Mouse (Mus musculus) right cerebral cortex, postnatal 4 days (tissue): ENCODE measurements at regions not wholly inside any gene's neighbourhood (a gene's known extent, or its start where the extent isn't known, plus 50 kb on each side); places are given as distances from the start of the nearest gene placed in this dataset.

Experiments used
- DNase-seq: peaks from one replicate; pipeline ENCODE4 v3.0.0-alpha.2; 2022

DNA sequence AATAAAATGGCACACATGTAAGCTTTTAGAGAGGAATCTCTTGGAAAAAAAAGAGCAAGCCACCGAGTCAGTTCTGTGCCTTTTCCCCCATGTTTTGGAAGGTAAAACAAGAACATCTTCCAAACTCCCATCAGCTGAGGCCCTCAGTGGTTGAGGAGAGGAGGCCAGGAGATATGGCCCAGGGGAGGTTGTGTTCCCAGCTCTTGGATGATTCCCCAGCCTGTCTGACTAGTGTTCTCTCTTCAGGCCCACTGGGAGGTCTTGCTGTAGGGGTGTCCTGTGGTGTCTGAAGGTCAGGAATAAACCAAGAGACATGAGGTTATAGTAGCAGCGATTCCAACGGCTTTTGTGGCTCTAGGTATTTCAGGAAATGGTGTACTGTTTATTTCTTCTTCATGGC is 643.2 kb downstream of the Rnf144a start:
- DNase-seq = no peak

GRCm38 (mm10) chr12:25768644-25769043 is 646.4 kb downstream of the Rnf144a start:
- peak; percentile 18 for DNase-seq

DNA sequence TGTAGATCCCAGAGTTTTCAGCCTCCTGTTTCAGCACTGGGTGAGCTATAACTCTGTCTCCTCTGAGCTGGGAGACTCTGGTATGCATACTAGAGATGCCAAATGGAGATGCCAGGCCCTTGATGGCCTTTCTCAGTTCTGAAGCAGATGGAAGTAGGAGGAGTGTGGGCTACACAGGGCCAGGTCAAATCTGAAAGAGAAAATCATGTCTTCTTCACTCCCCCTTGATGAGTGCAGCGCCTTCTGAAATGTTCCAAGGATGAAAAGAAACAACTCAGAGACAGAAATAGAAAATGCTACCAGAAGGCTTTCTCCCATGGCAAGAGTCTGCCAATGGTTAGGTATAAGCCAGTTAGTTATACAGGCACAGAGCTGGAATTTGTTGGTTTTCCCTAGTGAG is 652.0 kb downstream of the Rnf144a start:
- no peak for DNase-seq

GRCm38 (mm10) chr12:25757014-25757413 is 658.0 kb downstream of the Rnf144a start:
- peak; percentile 11 for DNase-seq

- no peak for DNase-seq
Measured at GRCm38 (mm10) chr12:25733801-25734200, 636.9 kb upstream of the Id2 start.

DNA sequence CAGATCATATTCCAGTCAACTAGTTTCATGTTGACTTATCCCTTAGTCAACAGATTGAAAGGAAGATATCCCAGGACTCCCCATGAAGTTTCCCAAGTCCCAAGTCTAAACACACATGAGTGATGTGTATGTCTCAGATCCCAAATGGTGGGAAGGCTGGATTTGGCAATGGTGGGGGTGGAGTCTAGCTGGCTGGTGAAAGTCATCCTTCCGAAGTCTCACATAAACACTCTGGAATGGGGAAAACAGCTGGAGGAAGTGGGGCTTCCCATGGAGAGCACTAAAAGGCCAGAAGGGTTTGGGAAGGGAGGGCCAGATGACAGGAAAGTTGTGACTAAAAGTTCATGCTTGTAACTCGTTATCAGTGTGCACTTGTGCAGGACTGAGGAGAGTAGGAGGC is 628.8 kb upstream of the Id2 start:
- DNase-seq = no peak

DNA sequence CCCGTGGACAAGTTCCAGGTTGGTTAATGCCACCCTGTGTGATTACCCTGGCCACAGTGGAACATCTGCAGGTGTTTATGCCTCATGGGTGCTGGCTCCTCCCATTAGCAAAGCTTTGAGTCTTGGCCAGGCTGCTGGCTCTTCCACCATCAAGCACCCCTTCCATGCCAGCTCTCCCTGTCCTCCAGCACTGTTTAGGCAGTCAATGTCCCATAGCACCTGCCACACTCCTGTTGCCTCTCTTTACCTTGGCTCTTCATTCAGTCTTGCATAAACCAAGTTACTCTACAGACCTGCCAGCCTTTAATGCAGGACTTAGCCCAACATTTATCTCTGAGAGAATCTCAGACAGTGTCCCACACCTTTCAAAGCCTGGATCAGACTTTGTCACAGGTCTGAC is 614.2 kb upstream of the Id2 start:
- no peak for DNase-seq

GRCm38 (mm10) chr12:25703023-25703400 is 606.1 kb upstream of the Id2 start:
- no peak for DNase-seq

DNA sequence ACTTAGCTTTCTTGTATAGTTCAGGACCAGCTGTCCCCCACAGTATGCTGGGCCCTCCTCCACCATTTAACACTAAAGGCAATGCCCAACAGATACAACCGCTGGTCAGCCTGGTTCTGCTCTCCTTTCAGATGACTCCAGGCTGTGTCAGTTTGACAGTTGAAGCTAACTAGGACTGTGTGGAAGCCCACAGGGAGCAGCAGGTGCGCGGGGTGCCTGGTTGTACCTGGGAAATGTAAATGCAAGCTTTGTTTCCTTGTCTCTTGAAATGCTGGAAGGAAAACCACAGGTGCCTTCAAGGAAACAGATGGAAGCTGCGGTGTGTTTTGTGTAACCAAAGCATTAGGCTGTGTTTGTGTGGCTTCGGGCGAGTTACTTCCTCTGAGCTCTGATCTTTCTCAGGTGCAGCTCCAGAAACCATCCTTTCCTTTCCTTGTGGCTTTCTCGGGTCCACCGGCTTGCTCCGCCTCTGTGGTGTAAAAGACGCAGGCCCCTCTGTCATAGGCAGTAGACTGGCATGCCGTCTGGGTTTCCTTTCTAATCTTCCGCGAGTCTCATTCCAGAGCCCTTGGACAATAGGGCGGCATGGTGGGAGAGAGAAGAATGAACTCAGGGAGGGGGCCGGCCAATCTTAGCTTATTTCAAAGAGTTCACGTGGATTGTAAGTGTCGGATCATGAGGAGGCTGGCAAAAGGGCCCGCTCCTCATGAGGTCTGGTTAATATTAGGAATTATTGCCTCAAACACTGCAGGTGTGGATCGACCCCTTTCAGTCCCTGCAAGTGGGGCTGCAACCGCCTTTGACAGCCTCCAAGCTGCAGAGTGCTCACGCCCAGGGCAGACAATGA is 605.5 kb upstream of the Id2 start:
- DNase-seq = no peak

DNA sequence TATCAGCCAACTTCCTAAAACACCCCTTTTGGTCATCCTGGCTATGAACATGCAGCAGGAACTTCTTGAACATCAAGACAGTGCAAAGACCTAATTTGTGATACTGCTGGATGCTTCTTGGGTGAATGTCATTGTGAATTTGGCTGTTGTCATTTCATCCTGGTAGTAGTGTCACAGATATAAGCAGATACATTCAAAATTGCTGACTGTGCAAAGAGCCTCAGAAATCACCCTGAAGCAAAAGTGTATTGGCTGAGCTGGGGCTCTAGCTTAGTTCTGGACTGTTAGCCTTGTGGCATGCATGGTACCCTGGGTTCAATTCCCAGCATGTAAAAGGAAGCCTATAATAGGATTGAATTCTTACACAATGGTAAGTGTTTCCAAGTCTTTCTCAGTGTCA is 590.1 kb upstream of the Id2 start:
- DNase-seq = no peak

DNA sequence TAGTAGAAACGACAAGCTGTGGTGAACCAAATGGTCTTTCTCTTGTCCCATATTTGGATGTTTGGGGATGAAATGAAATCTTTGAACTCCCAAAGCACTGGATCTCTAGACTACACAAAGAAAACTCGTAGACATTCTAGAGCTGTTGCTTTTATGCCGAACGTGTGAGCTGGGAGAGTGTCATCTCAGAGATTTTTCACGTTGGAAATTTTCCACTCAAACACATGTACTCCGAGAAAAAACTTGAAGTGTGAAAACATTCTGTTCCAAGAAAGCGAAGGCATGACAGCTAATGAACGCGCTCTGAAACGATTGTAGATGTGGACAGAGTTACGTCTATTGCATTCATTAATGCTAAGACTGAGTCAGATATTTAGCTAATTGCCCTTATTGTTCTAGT is 579.7 kb upstream of the Id2 start:
- DNase-seq = no peak

- DNase-seq = no peak
Measured at GRCm38 (mm10) chr12:25668336-25668735, 571.4 kb upstream of the Id2 start.

GRCm38 (mm10) chr12:25654456-25654855 is 557.5 kb upstream of the Id2 start:
- no peak for DNase-seq

- DNase-seq = no peak
Measured at GRCm38 (mm10) chr12:25650237-25650636, 553.3 kb upstream of the Id2 start.

- DNase-seq = no peak
Measured at GRCm38 (mm10) chr12:25628081-25628480, 531.1 kb upstream of the Id2 start.

GRCm38 (mm10) chr12:25625858-25626257 is 528.9 kb upstream of the Id2 start:
- DNase-seq = no peak

GRCm38 (mm10) chr12:25623449-25623848 is 526.5 kb upstream of the Id2 start:
- no peak for DNase-seq

DNA sequence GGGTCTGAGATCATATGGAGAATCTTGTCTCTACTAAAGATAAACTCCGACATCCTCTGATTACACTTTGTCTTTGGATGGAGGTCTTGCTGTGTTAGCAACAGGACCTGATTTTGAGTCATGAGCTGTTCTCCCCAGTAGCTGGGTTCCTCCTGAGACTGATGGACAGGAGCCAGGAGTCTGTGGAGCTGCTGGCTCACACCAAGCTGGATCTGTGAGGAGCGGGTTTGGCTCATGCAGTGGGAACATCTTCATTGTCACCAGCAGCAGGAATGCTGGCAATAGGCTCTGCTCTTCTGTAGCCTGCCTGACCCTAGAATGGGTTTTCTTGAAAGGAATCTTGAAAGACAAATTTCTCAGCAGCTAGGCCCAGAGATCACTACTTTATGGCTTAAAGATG is 524.2 kb upstream of the Id2 start:
- no peak for DNase-seq

DNA sequence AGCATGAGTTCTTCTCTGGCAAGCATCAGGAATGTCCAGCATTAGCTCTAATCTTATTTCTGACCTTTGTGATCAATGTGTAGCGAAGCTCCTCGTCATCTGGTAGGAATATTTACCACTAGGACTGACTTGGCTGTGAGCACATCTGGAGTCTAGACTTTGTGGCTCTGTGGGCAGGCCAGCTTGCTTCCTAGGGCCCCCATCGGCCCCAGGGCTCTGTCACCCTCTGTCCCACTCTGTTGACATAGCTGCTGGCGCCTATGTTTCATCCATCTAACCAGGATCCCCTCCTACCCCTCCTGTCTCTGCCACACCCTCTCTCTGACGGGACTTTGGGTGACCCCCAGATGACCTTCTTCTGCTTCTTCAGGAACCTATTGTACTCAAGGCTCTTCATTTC is 520.6 kb upstream of the Id2 start:
- DNase-seq = no peak

DNA sequence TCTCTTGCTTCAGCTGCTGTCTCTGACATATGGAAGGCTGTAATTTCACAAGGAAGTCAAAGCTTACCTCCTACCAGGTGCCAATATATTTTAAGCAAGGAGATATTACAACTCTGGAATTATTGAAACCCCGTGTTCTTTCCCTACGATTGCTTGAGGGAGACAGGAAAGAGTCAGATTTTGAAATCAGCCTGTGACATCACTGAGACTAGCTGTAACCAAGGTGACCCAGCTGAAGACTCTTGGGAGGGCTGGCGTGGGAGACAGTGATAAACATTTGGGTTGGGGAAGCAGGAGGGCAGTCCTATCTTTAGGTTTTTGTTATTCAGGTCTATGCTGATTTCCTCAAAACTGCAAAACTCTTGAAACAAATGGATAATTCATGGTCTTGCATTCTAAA is 518.4 kb upstream of the Id2 start:
- no peak for DNase-seq

- no peak for DNase-seq
Measured at GRCm38 (mm10) chr12:25613473-25613872, 516.5 kb upstream of the Id2 start.

DNA sequence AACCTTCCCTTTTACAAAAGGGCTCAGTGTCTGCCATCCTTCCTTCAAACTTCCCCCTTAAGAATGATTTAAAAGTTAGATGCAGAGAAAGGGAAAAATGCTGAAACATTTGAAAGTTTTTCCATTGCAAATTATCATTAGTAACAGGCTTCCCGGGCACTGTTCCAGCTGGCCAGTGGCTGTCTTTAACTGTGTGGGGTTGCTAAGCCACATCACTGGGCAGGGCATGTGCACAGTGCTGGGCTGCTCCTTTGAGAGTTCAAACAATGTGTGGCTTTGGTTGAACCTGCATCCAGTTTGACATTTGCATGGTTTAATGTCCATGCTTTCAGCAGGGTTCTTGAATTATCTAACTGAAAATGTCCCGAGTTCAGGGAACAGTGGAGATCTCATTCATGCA is 512.1 kb upstream of the Id2 start:
- DNase-seq = peak; percentile 38

- DNase-seq = no peak
Measured at GRCm38 (mm10) chr12:25605396-25605795, 508.5 kb upstream of the Id2 start.

GRCm38 (mm10) chr12:25590262-25590661 is 493.3 kb upstream of the Id2 start:
- no peak for DNase-seq

GRCm38 (mm10) chr12:25585746-25586145 is 488.8 kb upstream of the Id2 start:
- DNase-seq = no peak
